Mouse (Mus musculus) stomach, embryonic 14.5 days (tissue): ENCODE results near the gene Cdk1. TPM values are rescaled to one million over a fixed set of nuclear protein-coding genes. Genes with fewer than 3 reads are reported as not detected.

Source experiments
- ATAC-seq: fragments of 200-750 bp; cut with Nextera tagmentation; 2 replicates; pipeline ENCODE4 v1.8.0; 2017; ENCODE audit warnings: low read depth, moderate TSS enrichment; ENCODE audit not compliant: insufficient number of reproducible peaks, insufficient read depth, low FRiP score
- H3K27ac ChIP-seq: fragments of 300-500 bp; sonication (generic); 2 replicates; pipeline ENCODE4 v1.5.1; 2014; ENCODE audit warnings: mild to moderate bottlenecking, low read length, moderate library complexity, mixed read lengths
- H3K27me3 ChIP-seq: fragments of 300-500 bp; sonication (generic); 2 replicates; pipeline ENCODE4 v1.6.1; 2014; ENCODE audit warnings: low read length, control low read depth, mixed read lengths; ENCODE audit not compliant: control insufficient read depth, insufficient read depth
- H3K36me3 ChIP-seq: fragments of 300-500 bp; sonication (generic); 2 replicates; pipeline ENCODE4 v1.6.1; 2014; ENCODE audit warnings: mild to moderate bottlenecking, control low read depth, low read length, moderate library complexity, mixed read lengths; ENCODE audit not compliant: control insufficient read depth, insufficient read depth
- H3K4me1 ChIP-seq: fragments of 300-500 bp; sonication (generic); 2 replicates; pipeline ENCODE4 v1.6.1; 2014; ENCODE audit warnings: low read length, control low read depth, mixed read lengths; ENCODE audit not compliant: control insufficient read depth, insufficient read depth
- H3K4me2 ChIP-seq: fragments of 300-500 bp; sonication (generic); replicated peaks from 2 replicates; pipeline ENCODE4 v1.6.1; 2014; ENCODE audit warnings: low read depth, low read length, control low read depth
- H3K4me3 ChIP-seq: fragments of 300-500 bp; sonication (generic); 2 replicates; pipeline ENCODE4 v1.5.1; 2014; ENCODE audit warnings: low read depth, low read length, control low read depth
- H3K9ac ChIP-seq: fragments of 300-500 bp; sonication (generic); replicated peaks from 2 replicates; pipeline ENCODE4 v1.6.1; 2014; ENCODE audit warnings: low read depth, mild to moderate bottlenecking, control low read depth, low read length, moderate library complexity, mixed read lengths
- H3K9me3 ChIP-seq: fragments of 300-500 bp; sonication (generic); 2 replicates; pipeline ENCODE4 v1.6.1; 2016; ENCODE audit warnings: low read depth, low read length, control low read depth; ENCODE audit not compliant: control insufficient read depth
- WGBS: fragments of 180-500 bp; shearing (Covaris S2); extraction: QIAGEN DNeasy Blood & Tissue Kit; methylation state at CpG from one replicate; pipeline ENCODE4 v1.1.7; 2014; 5-methylcytosine and 5-hydroxymethylcytosine counted together
- polyA plus RNA-seq: library from polyadenylated mRNA; unstranded; fragments of >200 nt; fragmentation: Nextera tagmentation; extraction: Ambion mirVana; gene quantifications from 2 replicates; pipeline ENCODE4 v1.2.1, GENCODE M21; 2014

Cdk1 gene
- polyA plus RNA-seq, 1 experiment from 2014 or later: 467 TPM

DNA sequence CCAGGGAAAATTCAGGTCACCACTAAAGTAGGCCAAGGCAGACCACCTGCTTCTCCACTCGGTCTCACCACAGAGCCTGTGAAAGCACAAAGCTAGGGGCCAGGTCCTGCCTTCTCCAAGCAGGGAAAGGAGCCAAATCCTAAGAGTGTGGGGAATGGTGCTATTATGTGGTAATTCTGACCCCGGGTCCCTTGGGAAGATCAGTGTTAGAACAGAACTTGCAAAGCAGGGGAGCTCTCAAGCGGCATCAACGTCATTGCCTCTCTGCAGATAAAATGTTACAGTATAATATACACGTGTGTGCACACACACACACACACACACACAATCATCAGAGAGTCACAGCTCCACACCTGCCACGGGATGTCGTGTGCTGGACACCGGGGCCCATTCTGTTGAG lies 62.0 kb downstream of the Cdk1 start:
- no peak overlapping the region for H3K4me3 ChIP-seq
- no peaks in the 10 kb centered on the region for H3K9me3 ChIP-seq
- no peak overlapping the region for H3K9ac ChIP-seq
- ATAC-seq: no peak
- no peaks in the 10 kb centered on the region for H3K4me1 ChIP-seq
- peaks cover 24% of the 10 kb centered on the region; the same call in 1 of the 2 replicates for H3K36me3 ChIP-seq
- H3K4me2 ChIP-seq: no peak overlapping the region
- H3K27ac ChIP-seq: no peak overlapping the region
- no peaks in the 10 kb centered on the region for H3K27me3 ChIP-seq
- WGBS: 93% methylated on average over 8 of the region's 8 CpGs

DNA sequence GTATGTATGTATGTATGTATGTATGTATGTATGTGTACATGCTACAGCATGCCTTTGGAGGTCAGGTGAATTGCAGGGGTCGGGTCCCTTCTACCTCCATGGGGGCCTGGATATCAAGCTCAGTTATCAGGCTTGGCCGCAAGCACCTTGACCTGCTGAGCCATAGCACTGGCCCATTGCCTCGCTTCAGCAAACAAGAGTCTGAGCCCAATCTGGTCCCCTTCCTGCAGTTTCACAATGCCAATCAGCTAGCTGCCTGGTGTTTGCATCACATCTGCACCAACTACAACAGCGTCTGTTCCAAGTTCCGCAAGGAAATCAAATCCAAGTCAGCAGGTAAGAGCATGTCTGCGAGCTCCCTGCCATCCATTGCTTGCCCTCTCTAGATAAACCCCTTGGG lies 64.0 kb downstream of the Cdk1 start:
- Histone ChIP-seq H3K36me3 (peaks cover 31% of the 10 kb centered on the region), H3K27ac (no peak overlapping the region), H3K9ac (no peak overlapping the region), H3K4me3 (no peak overlapping the region), H3K9me3 (no peaks in the 10 kb centered on the region), H3K4me2 (no peak overlapping the region), H3K27me3 (no peaks in the 10 kb centered on the region), H3K4me1 (no peaks in the 10 kb centered on the region)
- ATAC-seq: no peak
- WGBS: 91% methylated on average over 6 of the region's 6 CpGs

DNA sequence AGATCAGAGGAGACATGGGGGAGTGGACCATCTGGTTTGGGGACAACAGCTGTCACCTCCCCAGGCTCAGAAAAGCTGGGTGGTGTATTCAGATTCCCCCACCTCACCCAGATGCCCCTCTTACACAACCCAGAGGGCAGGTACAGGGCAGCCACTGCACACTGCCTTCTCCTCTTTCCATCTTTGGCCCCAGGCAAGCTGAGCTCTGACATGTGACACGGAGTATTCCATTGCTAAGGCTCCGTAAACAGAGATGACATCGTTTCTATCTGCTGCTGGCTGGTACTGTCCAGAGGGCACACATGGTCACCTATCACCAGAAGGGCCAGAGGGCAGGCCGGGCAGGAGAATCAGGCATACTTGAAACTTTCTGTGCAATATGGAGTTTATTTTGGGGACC lies 64.7 kb downstream of the Cdk1 start:
- Histone ChIP-seq H3K9me3 (no peaks in the 10 kb centered on the region), H3K9ac (no peak overlapping the region), H3K36me3 (peaks cover 31% of the 10 kb centered on the region), H3K27ac (no peak overlapping the region), H3K4me3 (no peak overlapping the region), H3K4me1 (no peaks in the 10 kb centered on the region), H3K4me2 (no peak overlapping the region), H3K27me3 (no peaks in the 10 kb centered on the region)
- ATAC-seq: no peak
- WGBS: 80% methylated on average over 4 of the region's 4 CpGs

DNA sequence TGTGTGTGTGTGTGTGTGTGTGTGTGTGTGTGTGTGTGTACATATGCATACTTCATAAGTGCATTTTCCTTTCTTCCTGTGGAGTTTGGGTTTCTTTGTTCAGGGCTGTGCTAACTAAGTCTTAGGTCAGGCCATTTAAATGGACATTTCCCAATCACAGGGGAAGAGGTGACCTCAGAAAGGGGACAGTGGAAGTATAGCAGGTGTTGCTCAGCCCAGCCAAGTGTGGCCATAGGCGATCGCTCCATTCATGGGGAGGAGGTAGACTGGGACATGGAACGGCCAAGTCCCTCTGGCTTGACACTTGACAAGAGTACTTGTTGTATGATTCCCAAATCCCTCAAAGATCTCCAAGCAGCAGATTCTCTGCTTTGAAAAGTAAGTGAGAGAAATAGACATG lies 65.8 kb downstream of the Cdk1 start:
- H3K9ac ChIP-seq: no peak overlapping the region
- no peak for ATAC-seq
- H3K27ac ChIP-seq: no peak overlapping the region
- H3K27me3 ChIP-seq: no peaks in the 10 kb centered on the region
- H3K4me2 ChIP-seq: no peak overlapping the region
- H3K9me3 ChIP-seq: no peaks in the 10 kb centered on the region
- H3K36me3 ChIP-seq: peaks cover 39% of the 10 kb centered on the region
- 98% methylated on average over 3 of the region's 3 CpGs for WGBS
- H3K4me1 ChIP-seq: no peaks in the 10 kb centered on the region
- H3K4me3 ChIP-seq: no peak overlapping the region

Other genes with a start within 250 kb of the Cdk1 start
- gene Rhobtb1, start 201.5 kb downstream of the Cdk1 start, polyA plus RNA-seq: 34.9 and 37.0 TPM in 2 replicates
- 3.4 and 3.5 TPM in 2 replicates for gene A930033H14Rik, start 139.8 kb downstream of the Cdk1 start, polyA plus RNA-seq
- 44.4 and 46.1 TPM in 2 replicates for gene Ank3, start 45.8 kb upstream of the Cdk1 start, polyA plus RNA-seq